Mouse (Mus musculus) kidney, adult 8-10 months (tissue): ENCODE data around the gene Hba-a1.

Source experiments
- DNase-seq, 2 experiments: peaks; one replicate each; pipeline ENCODE4 v3.0.0; 2022

The Hba-a1 gene

DNA sequence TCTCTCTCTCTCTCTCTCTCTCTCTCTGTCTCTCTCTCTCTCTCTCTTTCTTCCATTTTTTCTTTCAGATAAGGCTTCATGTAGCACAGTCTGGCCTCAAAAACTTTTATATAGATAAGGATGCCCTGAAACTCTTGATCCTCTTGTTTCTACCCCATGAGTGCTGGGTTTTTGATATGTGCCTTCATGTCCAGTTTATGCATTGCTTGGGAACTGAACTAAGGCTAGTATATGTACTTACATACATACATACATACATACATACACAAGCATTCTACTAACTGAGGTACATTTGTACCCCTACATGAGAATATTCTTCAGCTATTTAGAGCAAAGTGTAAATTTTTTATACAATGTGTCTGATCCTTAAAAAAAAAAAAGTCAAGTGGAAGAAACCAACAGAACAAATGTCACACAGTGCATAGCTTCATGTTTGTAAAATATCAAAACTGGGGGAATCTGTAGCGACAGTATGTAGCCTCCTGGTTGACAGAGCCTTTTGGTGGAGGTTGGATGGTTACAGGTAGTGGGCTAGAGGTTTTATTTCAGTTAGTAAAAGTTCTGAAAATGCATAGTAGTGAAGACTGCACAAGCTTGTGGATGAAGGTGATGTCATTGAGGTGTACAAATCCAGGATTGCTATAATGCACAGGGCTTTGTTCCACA, 14.7 kb downstream of the Hba-a1 start:
- DNase-seq = no peak

DNA sequence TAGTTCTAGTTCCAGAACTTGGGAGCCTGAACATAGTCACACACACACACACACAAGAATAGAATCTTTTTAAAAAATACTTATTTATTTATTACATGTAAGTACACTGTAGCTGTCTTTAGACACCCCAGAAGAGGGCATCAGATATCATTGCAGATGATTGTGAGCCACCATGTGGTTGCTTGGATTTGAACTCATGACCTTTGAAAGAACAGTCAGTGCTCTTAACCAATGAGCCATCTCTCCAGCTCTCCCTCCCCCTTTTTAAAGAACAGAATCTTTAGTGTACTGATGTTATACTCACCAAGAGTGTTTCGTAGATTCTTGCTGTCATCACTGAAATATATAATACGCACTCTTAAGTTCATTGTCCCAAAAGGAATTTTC, 15.2 kb downstream of the Hba-a1 start:
- DNase-seq = no peak

DNA sequence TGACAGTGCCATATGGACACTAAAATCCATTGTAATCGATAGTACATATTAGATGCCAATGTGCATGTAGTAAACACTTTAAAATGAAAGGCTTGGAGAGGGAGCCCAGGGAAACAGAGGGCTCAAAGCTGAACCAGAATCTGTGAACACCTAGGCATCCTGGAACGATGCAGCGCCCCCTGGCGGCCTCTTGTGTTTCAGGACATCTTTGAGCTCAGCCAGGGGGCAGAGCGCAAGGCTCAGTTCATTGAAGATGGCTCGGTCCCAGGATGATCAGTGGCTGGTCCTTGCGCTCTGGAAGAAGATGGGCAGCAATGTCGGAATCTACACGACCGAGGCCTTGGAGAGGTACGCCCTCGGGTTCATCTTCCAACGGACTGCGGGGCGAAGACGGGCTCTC, 16.6 kb downstream of the Hba-a1 start, which contains the start of gene Hbq1a:
TSS of gene Hbq1a (plus strand) at position 205 of the 400 bp plus-strand sequence.
- peak; percentile 20 to 62 for DNase-seq

DNA sequence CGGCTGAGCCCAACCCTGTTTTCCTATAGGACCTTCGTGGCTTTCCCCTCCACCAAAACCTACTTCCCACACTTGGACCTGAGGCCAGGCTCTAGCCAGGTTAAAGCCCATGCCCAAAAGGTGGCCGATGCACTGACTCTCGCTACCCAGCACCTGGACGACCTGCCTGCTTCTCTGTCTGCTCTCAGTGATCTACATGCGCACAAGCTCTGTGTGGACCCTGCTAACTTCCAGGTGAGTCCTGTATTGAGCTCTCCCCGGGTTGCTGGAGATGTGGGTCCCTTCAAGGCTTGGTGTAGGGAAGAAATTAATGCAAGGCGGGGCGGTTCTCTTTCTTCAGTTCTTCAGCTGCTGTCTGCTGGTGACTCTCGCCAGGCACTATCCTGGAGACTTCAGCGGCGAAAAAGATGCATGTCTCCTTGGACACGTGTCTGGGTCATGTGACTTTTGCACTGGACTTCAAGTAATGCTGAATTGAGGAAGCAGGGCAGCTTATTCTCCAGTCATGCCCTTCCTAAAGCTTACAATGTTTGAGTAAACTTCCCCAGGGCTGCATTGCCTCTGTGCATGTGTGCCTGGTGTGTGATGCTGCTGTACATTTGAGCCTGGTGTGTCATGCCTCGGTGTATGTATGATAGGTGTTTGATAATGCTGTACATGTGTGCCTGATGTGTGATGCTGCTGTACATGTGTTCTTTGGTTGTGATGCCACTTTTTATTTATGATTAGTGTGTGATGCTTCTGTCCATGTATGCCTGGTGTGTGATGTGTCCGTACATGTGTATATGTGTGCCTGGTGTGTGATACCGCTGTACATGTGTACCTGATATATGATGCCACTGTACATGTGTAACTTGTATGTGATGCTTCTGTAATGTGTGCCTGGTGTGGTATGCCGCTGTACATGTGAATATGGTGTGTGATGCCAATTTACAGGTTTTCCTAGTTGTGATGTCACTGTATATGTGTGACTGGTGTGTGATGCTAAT, 17.3 kb downstream of the Hba-a1 start:
- DNase-seq = no peak

DNA sequence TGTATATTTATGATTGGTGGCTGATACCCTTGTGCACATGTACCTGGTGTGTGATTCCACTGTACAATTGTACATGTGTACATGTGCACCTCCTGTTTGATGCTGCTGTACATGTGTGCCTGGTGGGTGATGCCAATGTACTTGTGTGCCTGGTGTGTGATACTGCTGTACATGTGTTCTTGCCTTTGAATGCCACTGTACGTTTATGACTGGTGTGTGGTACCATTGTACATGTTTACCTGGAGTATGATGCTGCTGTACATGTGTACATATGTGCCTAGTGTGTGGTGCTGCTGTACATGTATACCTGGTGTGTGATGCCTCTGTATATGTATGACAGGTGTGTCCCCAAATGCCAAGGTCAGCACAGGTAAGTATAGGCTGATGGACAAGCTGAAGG, 18.2 kb downstream of the Hba-a1 start:
- DNase-seq = no peak

DNA sequence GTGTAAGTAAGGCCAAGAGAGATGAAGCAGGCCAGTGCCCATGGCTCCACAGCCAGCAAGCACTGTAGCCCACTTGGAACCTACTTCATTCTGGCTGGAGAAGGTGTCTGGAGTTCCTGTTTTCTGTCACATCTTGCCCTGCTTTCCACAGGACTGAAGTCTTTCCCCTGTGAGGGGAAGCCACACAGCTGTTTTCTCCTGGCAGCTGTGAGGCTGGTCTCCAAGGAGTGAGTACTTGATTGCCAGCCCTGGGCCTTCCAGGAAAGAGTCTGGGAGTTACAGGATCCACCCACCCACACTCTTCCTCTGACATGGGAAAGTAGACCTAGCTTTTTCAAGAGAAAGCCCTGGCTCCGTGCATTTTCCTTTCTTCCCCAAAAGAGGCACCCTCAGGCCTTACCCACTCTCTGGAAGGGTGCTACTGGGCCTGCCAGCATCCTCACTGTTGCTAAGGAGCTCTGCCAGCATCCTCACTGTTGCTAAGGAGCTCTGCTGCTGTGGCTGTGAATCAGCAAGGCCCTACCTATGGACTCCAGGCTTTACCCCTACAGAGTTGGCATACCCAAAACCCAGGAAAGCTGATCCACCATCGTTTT, 19.6 kb downstream of the Hba-a1 start:
- DNase-seq = no peak

DNA sequence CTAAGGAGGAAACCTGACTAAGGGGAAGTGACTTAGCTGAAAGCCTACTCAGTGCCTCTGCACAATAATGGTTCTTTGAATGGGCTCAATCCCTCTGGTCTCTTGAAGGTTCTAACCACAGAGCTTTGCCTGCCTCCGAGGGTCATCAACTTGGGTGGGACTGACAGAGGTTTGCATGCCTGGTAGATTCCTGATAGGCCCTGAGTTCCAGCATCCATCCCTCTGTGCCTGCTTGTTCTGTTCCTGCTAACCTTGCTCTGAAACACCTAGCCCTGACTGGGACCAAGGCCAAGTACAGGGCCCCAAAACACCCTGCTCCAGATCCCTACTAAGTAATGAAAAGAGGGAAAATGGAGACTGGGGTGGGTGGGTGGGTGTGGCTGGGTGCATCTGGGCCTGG, 20.1 kb downstream of the Hba-a1 start:
- no peak for DNase-seq

DNA sequence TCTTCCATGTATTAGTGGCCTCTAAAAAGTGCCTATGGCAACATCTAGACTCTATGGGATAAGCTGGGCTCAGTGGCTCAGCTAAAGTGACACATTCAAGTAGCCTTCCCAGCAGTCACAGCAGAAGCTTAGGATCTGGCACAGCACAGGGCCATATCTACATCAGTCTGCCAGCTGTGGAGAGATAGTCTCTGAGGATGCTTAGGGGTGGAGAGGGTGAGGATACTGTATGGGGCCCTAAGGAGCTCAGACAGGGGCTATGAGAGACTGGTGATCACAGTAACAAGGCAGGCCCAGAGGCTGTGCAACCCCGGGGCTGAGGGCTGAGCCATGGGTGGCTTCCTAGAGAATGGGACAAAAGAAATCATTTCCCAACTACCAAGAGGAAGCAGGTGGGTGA, 23.7 kb downstream of the Hba-a1 start:
- no peak for DNase-seq

DNA sequence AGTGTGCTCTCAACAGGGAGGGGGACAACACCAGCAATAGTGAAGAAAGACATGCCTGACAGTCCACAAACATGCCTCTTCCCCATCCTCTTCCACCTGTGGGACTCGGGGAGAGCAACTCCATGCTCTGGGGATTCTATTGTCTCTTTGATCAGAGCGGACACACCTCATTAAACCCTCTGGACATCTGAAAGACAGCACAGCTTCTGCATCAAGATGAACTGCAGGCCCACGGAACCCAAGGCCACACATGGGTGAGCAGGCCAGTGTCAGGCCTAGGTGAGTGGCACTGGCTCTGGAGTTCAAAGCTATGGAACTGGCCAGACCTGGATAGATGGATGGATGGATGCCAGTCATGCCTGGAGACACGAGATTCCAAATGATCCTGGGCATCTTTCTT, 26.1 kb downstream of the Hba-a1 start:
- DNase-seq = no peak

DNA sequence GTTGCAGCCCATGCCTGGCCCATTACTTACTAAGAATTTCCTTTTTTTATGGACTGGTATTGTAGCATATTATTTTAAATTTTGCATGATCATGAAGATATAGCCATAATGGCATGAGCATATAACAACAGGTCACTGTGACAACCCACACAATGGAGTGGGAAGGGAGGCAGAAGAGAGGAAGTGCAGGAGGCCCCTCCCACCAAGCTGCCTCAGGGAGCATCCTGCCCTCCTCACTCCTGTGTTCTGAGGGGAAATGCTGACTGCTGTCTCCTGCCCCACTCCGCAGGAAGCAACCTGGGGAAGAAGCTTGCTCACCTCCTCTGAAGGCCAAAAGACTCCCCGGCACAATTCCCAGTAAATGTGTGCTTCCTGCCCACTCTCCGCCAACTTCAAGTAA, 26.6 kb downstream of the Hba-a1 start:
- DNase-seq = no peak

DNA sequence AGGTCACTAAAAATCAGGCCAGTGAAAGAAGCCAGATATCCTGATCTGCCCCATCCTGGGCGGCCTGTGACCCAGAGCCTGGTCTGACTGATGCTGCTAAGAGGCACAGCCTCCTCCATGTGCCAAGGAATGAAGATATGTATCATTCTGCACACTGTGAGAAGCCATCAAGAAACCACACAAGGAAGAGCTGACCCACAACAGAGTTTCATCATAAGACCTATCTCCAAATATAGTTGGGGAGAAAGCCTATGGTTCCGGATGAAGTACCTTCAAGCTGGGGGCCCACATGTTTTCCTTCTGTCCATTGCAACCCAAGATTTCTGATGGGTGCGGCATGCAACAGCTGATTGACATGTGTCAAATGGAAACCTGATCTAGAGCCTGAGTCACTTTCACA, 32.7 kb downstream of the Hba-a1 start:
- no peak for DNase-seq

DNA sequence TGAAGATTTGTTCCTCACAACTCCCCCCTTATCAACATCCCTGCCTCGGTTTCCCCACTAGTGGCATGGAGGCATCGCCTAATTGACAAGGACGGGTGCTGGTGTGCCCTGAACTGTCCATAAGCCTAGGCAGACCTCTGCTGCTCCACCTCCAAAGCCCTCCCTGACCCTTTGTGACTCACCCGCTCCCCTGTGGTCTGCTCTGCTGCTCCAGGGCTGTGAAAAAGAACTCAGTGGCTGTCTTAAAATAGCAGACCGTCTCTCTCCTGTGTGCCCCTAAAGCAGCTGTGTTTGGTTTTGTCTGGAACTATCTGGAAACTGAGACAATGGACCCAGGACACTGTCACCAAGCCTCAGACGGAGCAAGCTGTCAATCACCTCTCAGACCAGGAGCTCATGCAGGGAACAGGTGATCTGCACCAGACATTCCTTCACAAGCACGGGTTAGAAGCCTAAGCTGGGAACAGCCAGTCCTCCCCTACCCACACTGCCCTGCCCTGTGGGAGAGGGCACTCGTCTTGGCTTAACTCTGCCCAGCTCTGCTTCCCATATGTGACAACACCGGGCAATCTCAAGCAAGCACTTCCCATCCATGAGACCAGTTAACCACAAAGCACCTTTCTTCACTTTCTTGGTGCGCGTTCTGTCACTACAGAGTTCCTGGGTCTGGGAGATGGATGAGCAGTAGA, 37.3 kb downstream of the Hba-a1 start:
- DNase-seq = no peak

DNA sequence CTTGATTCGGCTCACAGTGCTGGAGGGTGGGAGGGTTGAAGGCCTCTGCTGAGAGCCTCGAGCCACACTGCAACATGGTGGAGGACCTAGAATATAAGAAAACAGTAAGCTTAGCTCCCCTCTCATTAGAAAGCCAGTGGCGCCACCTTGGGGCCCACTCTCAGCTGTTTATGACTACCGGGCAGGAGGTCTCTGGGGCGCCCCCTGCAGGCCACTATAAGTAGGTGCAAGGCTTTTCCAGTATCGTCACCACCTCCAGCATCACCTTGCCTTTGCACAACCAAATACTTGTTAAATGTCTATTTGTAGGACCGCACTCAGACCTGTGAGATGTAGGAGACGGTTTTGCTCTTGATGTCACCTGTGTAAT, 37.9 kb downstream of the Hba-a1 start:
- DNase-seq = peak; percentile 35 to 57

DNA sequence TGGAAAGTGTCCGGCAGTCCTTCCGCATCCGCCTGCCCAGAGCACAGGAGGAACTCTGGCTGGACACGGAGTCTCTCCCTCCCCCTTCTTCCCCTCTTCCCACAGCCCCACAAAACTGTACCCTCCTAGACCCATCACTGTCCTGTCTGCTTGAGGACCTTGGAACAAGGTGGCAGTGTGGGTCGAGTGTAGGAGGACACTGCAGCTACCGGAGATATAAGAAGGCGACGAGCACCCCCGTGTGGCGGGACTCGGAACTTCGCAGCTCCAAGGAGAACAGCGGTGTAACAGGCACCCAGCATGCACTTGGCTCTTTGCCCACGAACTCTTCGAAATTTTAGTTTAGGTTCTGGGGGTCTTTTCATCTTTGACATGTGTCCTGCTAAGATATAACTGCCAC, 41.3 kb downstream of the Hba-a1 start:
- DNase-seq = peak; percentile 70 to 91

DNA sequence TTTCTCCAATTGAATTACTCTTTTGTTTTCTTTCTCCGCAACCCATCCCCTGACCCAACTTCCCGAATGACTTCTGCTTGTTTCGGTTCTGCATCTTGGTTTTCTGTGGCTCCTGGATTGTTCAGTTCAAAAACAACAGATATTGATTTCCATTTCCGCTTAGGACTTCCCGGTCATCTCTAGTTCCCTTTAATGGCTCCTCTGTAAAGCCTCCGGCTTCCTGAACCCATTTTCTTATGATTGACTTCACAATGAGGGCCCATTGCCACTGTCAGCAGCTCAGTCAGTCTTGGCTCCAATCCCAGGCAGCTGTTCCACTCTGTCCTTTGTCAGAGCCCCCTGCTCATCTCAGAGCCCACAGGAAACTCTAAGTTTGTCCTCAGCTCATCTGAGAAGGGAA, 47.8 kb downstream of the Hba-a1 start:
- peak; percentile 28 to 36 for DNase-seq

DNA sequence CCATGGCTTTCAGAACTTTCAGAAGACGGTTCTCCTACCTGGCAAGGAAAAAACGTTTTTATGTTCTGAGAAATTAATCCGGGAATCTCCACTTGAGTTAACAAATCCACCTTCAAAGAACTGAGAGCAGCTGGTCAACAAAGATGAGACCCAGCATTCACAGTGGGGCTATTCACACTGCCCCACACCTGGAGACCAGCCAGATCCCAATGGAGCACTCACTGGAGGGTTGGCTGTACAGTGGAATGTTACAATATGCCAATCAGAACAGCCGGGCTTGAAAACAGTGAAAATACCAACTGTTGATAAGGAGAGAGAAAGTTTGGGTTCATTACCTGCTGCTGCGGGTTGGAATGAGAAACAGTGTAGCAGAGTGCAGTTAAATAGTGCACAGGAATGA, 48.5 kb downstream of the Hba-a1 start:
- DNase-seq = no peak

DNA sequence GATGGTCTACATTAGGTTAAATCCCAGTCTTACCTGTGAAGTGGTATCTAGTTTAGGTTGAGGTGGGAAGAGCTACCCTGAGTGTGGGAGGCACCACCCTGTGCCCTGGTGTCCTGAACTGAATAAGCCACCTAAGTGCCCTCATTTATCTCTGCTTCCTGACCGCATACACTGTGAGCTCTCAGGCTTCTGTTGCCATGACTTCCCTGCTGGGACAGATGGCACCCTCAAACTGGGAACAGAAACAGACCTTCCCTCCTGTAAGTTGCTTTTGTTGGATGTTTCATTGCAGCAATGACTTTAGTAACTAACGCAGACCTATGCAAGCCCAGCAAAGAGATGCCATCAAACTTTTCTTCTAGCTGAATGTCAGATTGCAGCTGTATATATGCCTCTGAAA, 49.9 kb downstream of the Hba-a1 start:
- no peak for DNase-seq
